Mouse (Mus musculus): ENCODE results near the gene Etv3. TPM values are rescaled to one million over a fixed set of nuclear protein-coding genes. Genes with fewer than 3 reads are reported as not detected.
"Not testable (repeated sequence)": the region's sequence is repeated elsewhere in the genome, so short reads cannot be mapped to it uniquely, and the experiment has no call there.

Gene Etv3
- total RNA-seq (2012; rRNA removed) (5.8 and 7.4 TPM in 2 replicates), polyA plus RNA-seq (2012; ENCODE audit: insufficient read depth in 1 of 2, insufficient read length in 2 of 2, low read depth in 1 of 2, low replicate concordance in 2 of 2, missing spikeins in 1 of 2) (10 to 100 TPM in 1 of 2 experiments, not detected in 1; 10.4 TPM)

GRCm38 (mm10) chr3:87525043-87525836, at the start of gene Etv3:
TSS of gene Etv3 (plus strand) at chr3:87525407.
- Histone ChIP-seq H3K9ac (ENCODE audit: control insufficient read depth, low read depth, low read length, poor library complexity, severe bottlenecking) (peak within 1 kb of the TSS; percentile 88), H3K9me3 (replicated peaks; ENCODE audit: insufficient read depth, low read length) (no peaks in the 10 kb centered on the region), H3K4me1 (ENCODE audit: control insufficient read depth in 1 of 2, insufficient read depth in 2 of 2, low read length in 2 of 2) (peaks cover 2 to 10% of the 10 kb centered on the region in 2 experiments; a peak in 3 of 4 replicates), H3K27me3 (ENCODE audit: control insufficient read depth in 1 of 2, insufficient read depth in 2 of 2, low read length in 2 of 2) (peaks cover 2 to 5% of the 10 kb centered on the region in 2 experiments), H3K36me3 (ENCODE audit: control insufficient read depth in 1 of 2, insufficient read depth in 2 of 2, low read length in 2 of 2) (peaks cover 3 to 9% of the 10 kb centered on the region in 2 experiments; a peak in 3 of 4 replicates), H3K4me3 (ENCODE audit: control insufficient read depth in 1 of 2, insufficient read depth in 1 of 2, low read depth in 2 of 2, low read length in 2 of 2) (peak within 1 kb of the TSS; percentile 71 to 90), H3K27ac (ENCODE audit: control insufficient read depth, low read depth, low read length) (peak within 1 kb of the TSS; percentile 16; the same call in 1 of the 2 replicates), H3K79me2 (ENCODE audit: control insufficient read depth, insufficient read depth, low read length, poor library complexity) (peaks cover 11% of the 10 kb centered on the region)
- TF ChIP-seq MAZ (IDR thresholded peaks at IDR 0.05; ENCODE audit: low read depth, low read length) (peak; percentile 85; the same call in 1 of the 2 replicates), POLR2A (IDR thresholded peaks at IDR 0.05; ENCODE audit: control insufficient read depth in 1 of 2, insufficient read depth in 1 of 2, low read depth in 1 of 2, low read length in 2 of 2, poor library complexity in 1 of 2) (peak; percentile 93 to 94), NRF1 (IDR thresholded peaks at IDR 0.05; ENCODE audit: insufficient read depth, low read depth, low read length, poor library complexity, severe bottlenecking) (no peak), POLR2AphosphoS2 (IDR thresholded peaks at IDR 0.05; ENCODE audit: low read length) (peak; percentile 87; the same call in 1 of the 2 replicates), MEF2A (IDR thresholded peaks at IDR 0.05; ENCODE audit: extremely low read depth, insufficient replicate concordance, low read depth, low read length, poor library complexity, severe bottlenecking) (no peak), KAT2A (conservative IDR thresholded peaks at IDR 0.05; ENCODE audit: low read depth, low read length) (no peak), TBP (IDR thresholded peaks at IDR 0.05; ENCODE audit: low read depth, low read length) (peak; percentile 54; the same call in 1 of the 2 replicates), ZMIZ1 (IDR thresholded peaks at IDR 0.05; ENCODE audit: low read depth, low read length) (peak; percentile 72), HCFC1 (IDR thresholded peaks at IDR 0.05; ENCODE audit: low read depth, low read length) (peak; percentile 82), NELFE (IDR thresholded peaks at IDR 0.05; ENCODE audit: low read depth, low read length) (peak; percentile 89), MAX (IDR thresholded peaks at IDR 0.05; ENCODE audit: low read length) (0 out of 2 replicates have a peak, but pooled peaks have one; percentile 36), CTCF (IDR thresholded peaks at IDR 0.05 in 2 of 3, conservative IDR thresholded peaks at IDR 0.05 in 1 of 3; ENCODE audit: control insufficient read depth in 1 of 3, insufficient read depth in 1 of 3, low read depth in 2 of 3, low read length in 3 of 3, poor library complexity in 1 of 3, severe bottlenecking in 1 of 3) (peak in 1 of 3 experiments; percentile 9; a peak in 1 of 6 replicates), ETS1 (IDR thresholded peaks at IDR 0.05; ENCODE audit: low read depth, low read length) (peak; percentile 8; the same call in 1 of the 2 replicates), SIN3A (IDR thresholded peaks at IDR 0.05; ENCODE audit: low read length) (0 out of 2 replicates have a peak, but pooled peaks have one; percentile 40), ELF1 (IDR thresholded peaks at IDR 0.05; ENCODE audit: low read depth, low read length) (peak; percentile 66), E2F4 (IDR thresholded peaks at IDR 0.05; ENCODE audit: borderline replicate concordance, low read depth, low read length) (no peak), JUND (IDR thresholded peaks at IDR 0.05; ENCODE audit: low read depth, low read length) (no peak), ZC3H11A (IDR thresholded peaks at IDR 0.05; ENCODE audit: low read depth, low read length) (no peak), MXI1 (IDR thresholded peaks at IDR 0.05; ENCODE audit: low read depth, low read length) (peak; percentile 22; the same call in 1 of the 2 replicates), TCF12 (IDR thresholded peaks at IDR 0.05; ENCODE audit: low read depth, low read length) (peak; percentile 63), GABPA (IDR thresholded peaks at IDR 0.05; ENCODE audit: low read depth, low read length) (no peak)
- DNase-seq (ENCODE audit: low read depth, low spot score): peak; percentile 90

- not testable (repeated sequence) for H3K27me3 ChIP-seq (ENCODE audit: control insufficient read depth in 1 of 2, insufficient read depth in 2 of 2, low read length in 2 of 2); H3K36me3 ChIP-seq (ENCODE audit: control insufficient read depth in 1 of 2, insufficient read depth in 2 of 2, low read length in 2 of 2); H3K9ac ChIP-seq (ENCODE audit: control insufficient read depth, low read depth, low read length, poor library complexity, severe bottlenecking); H3K79me2 ChIP-seq (ENCODE audit: control insufficient read depth, insufficient read depth, low read length, poor library complexity); H3K9me3 ChIP-seq (replicated peaks; ENCODE audit: insufficient read depth, low read length); H3K4me1 ChIP-seq (ENCODE audit: control insufficient read depth in 1 of 2, insufficient read depth in 2 of 2, low read length in 2 of 2); H3K4me3 ChIP-seq (ENCODE audit: control insufficient read depth in 1 of 2, insufficient read depth in 1 of 2, low read depth in 2 of 2, low read length in 2 of 2); H3K27ac ChIP-seq (ENCODE audit: control insufficient read depth, low read depth, low read length); DNase-seq (ENCODE audit: low read depth, low spot score)
These were observed 47.3 kb upstream of the Etv3 start for GRCm38 (mm10) chr3:87477948-87478347.

GRCm38 (mm10) chr3:87478596-87478995, 46.6 kb upstream of the Etv3 start:
- H3K9ac ChIP-seq (ENCODE audit: control insufficient read depth, low read depth, low read length, poor library complexity, severe bottlenecking); H3K4me3 ChIP-seq (ENCODE audit: control insufficient read depth in 1 of 2, insufficient read depth in 1 of 2, low read depth in 2 of 2, low read length in 2 of 2); H3K36me3 ChIP-seq (ENCODE audit: control insufficient read depth in 1 of 2, insufficient read depth in 2 of 2, low read length in 2 of 2); H3K27me3 ChIP-seq (ENCODE audit: control insufficient read depth in 1 of 2, insufficient read depth in 2 of 2, low read length in 2 of 2); H3K4me1 ChIP-seq (ENCODE audit: control insufficient read depth in 1 of 2, insufficient read depth in 2 of 2, low read length in 2 of 2); H3K9me3 ChIP-seq (replicated peaks; ENCODE audit: insufficient read depth, low read length); H3K79me2 ChIP-seq (ENCODE audit: control insufficient read depth, insufficient read depth, low read length, poor library complexity); DNase-seq (ENCODE audit: low read depth, low spot score); H3K27ac ChIP-seq (ENCODE audit: control insufficient read depth, low read depth, low read length): not testable (repeated sequence)
